In genomic region chr7:19628536-19629360, GRCm38 (mm10) we compare ENCODE assay signal across 1 mouse cellular context.
A peak's percentile ranks its signal among the peaks of the same experiment; 100 is the strongest.
TF ChIP-seq lines count a peak whose summit lies in the region.

No protein-coding gene starts in this region.

TF ChIP-seq in CH12.LX, 34 proteins besides CTCF, POLR2A, EP300 and RAD21:
- TF ChIP-seq HCFC1 (IDR thresholded peaks at IDR 0.05; ENCODE audit: low read depth, low read length) (no peak; the same call in 1 of the 2 replicates), TCF12 (IDR thresholded peaks at IDR 0.05; ENCODE audit: low read depth, low read length) (peak; percentile 94), MXI1 (IDR thresholded peaks at IDR 0.05; ENCODE audit: low read depth, low read length) (0 out of 2 replicates have a peak, but pooled peaks have one; percentile 39), ELF1 (IDR thresholded peaks at IDR 0.05; ENCODE audit: low read depth, low read length) (peak; percentile 90), IRF4 (IDR thresholded peaks at IDR 0.05; ENCODE audit: low read depth, low read length) (no peak), UBTF (IDR thresholded peaks at IDR 0.05; ENCODE audit: low read depth, low read length) (peak; percentile 82), MAZ (IDR thresholded peaks at IDR 0.05; ENCODE audit: low read depth, low read length) (peak; percentile 70; the same call in 1 of the 2 replicates), SMC3 (IDR thresholded peaks at IDR 0.05; ENCODE audit: low read depth, low read length) (no peak), NRF1 (IDR thresholded peaks at IDR 0.05; ENCODE audit: low read depth, low read length) (0 out of 2 replicates have a peak, but pooled peaks have one; percentile 39), MYC (IDR thresholded peaks at IDR 0.05; ENCODE audit: low read depth, low read length) (no peak), ETS1 (conservative IDR thresholded peaks at IDR 0.05; ENCODE audit: low read depth, low read length) (no peak), USF2 (conservative IDR thresholded peaks at IDR 0.05; ENCODE audit: low read depth, low read length) (no peak), TBP (conservative IDR thresholded peaks at IDR 0.05; ENCODE audit: low read depth, low read length) (peak; percentile 78), ZMIZ1 (IDR thresholded peaks at IDR 0.05; ENCODE audit: low read depth, low read length) (peak; percentile 63; the same call in 1 of the 2 replicates), GABPA (IDR thresholded peaks at IDR 0.05; ENCODE audit: insufficient replicate concordance, low read depth, low read length) (no peak), ZNF384 (IDR thresholded peaks at IDR 0.05; ENCODE audit: low read depth, low read length) (0 out of 2 replicates have a peak, but pooled peaks have one; percentile 13), CHD1 (IDR thresholded peaks at IDR 0.05; ENCODE audit: low read depth, low read length) (peak; percentile 58; the same call in 1 of the 2 replicates), USF1 (IDR thresholded peaks at IDR 0.05; ENCODE audit: low read depth, low read length) (no peak), ZKSCAN1 (IDR thresholded peaks at IDR 0.05; ENCODE audit: borderline replicate concordance, low read depth, low read length) (no peak), SIN3A (IDR thresholded peaks at IDR 0.05; ENCODE audit: low read length) (peak; percentile 35)
TF ChIP-seq in CH12.LX: peak in this region for 11.
